ENCODE assay signal across 10 mouse cellular contexts in genomic region chr19:32276817-32277216, GRCm38 (mm10).
DNase-seq lines count a peak whose midpoint lies in the region; ATAC-seq and TF ChIP-seq lines count a peak whose summit lies in the region.
"Had no signal": no experiment of that assay in that cellular context is flagged by ENCODE, and none has a peak within 500 bp of the region (broad histone marks: within the 10 kb centered on the region; RNA-seq: fewer than 3 reads in every experiment).

No protein-coding gene starts in this region.

- H3K4me3 ChIP-seq in bone marrow macrophage, adult 2 months (ENCODE audit: insufficient read depth, low read length), result no peak overlapping the region
- H3K4me3 ChIP-seq in liver, adult 2 months (ENCODE audit: insufficient read depth, low read depth, low read length), result no peak overlapping the region
- no peak overlapping the region for H3K4me3 ChIP-seq in heart, embryonic 10.5 days
- H3K4me3 ChIP-seq: neural tube, embryonic 12.5 days had no signal

- H3K9ac ChIP-seq in liver, adult 2 months (ENCODE audit: low read depth, low read length), result no peak overlapping the region
- H3K9ac ChIP-seq: neural tube, embryonic 12.5 days had no signal

- DNase-seq in kidney, adult 11 months, result peak; percentile 85
- DNase-seq in liver, adult 2 months (ENCODE audit: extremely low read depth, low read depth, low spot score), result peak; percentile 99
- no peak for DNase-seq in heart, embryonic 10.5 days (ENCODE audit: low spot score)
- no peak for DNase-seq in gastrocnemius, postnatal 25 days
- DNase-seq: heart, adult 11 months had no signal

- no peaks in the 10 kb centered on the region for H3K27me3 ChIP-seq in liver, adult 2 months (ENCODE audit: control insufficient read depth, insufficient read depth, low read length)
- no peaks in the 10 kb centered on the region for H3K27me3 ChIP-seq in heart, embryonic 10.5 days (ENCODE audit: insufficient read depth, poor library complexity, severe bottlenecking)
- H3K27me3 ChIP-seq: neural tube, embryonic 12.5 days had no signal

- no peaks in the 10 kb centered on the region for H3K9me3 ChIP-seq in heart, embryonic 10.5 days
- H3K9me3 ChIP-seq: neural tube, embryonic 12.5 days had no signal

- peaks cover 11% of the 10 kb centered on the region; the same call in 1 of the 2 replicates for H3K79me2 ChIP-seq in liver, adult 2 months (ENCODE audit: control insufficient read depth, insufficient read depth, low read length)

- 0 out of 2 replicates have a peak overlapping the region, but pooled peaks have one; percentile 5 for H3K27ac ChIP-seq in bone marrow macrophage, adult 2 months (ENCODE audit: insufficient read depth, low read depth, low read length)
- H3K27ac ChIP-seq in liver, adult 2 months (replicated peaks; ENCODE audit: insufficient read depth, low read depth, low read length), result peak overlapping the region; percentile 42
- no peak overlapping the region for H3K27ac ChIP-seq in heart, embryonic 10.5 days
- H3K27ac ChIP-seq: hindbrain, postnatal 0 days; neural tube, embryonic 12.5 days had no signal

- peak; percentile 85 for ATAC-seq in neutrophil, adult 5-6 weeks (ENCODE audit: extremely low read depth, insufficient number of reproducible peaks, low FRiP score, poor library complexity, severe bottlenecking)
- no peak for ATAC-seq in erythroblast, adult 5-6 weeks (replicated peaks; ENCODE audit: low FRiP score, poor library complexity, severe bottlenecking)
- ATAC-seq: hindbrain, postnatal 0 days had no signal

- WGBS in liver, adult 2 months, result 24% methylated on average over 8 of the region's 8 CpGs
- 86% methylated on average over 8 of the region's 8 CpGs for WGBS in heart, embryonic 10.5 days

- peaks cover 76% of the 10 kb centered on the region for H3K4me1 ChIP-seq in bone marrow macrophage, adult 2 months (ENCODE audit: control insufficient read depth, insufficient read depth, low read length)
- peaks cover 13% of the 10 kb centered on the region for H3K4me1 ChIP-seq in liver, adult 2 months (ENCODE audit: control insufficient read depth, insufficient read depth, low read length)
- peaks cover 50% of the 10 kb centered on the region for H3K4me1 ChIP-seq in heart, embryonic 10.5 days
- H3K4me1 ChIP-seq: neural tube, embryonic 12.5 days had no signal

- H3K36me3 ChIP-seq in liver, adult 2 months (ENCODE audit: control insufficient read depth, insufficient read depth, low read length), result no peaks in the 10 kb centered on the region
- H3K36me3 ChIP-seq in heart, embryonic 10.5 days, result no peaks in the 10 kb centered on the region
- H3K36me3 ChIP-seq: neural tube, embryonic 12.5 days had no signal

- no peak for TF ChIP-seq POLR2A in bone marrow macrophage, adult 2 months (IDR thresholded peaks at IDR 0.05; ENCODE audit: borderline replicate concordance, low read depth, low read length)
- no peak for TF ChIP-seq POLR2A in liver, adult 2 months (IDR thresholded peaks at IDR 0.05; ENCODE audit: extremely low read depth, insufficient read depth, low read length)

- no peak for TF ChIP-seq CTCF in bone marrow macrophage, adult 2 months (IDR thresholded peaks at IDR 0.05; ENCODE audit: low read depth, low read length)
- TF ChIP-seq CTCF in liver, adult 2 months (IDR thresholded peaks at IDR 0.05; ENCODE audit: low read depth, low read length), result 0 out of 2 replicates have a peak, but pooled peaks have one; percentile 12

Comparison
In these comparisons a context has a peak if more than half of its experiments do, and no peak if none do; other contexts are left out.
1. DNase-seq: peak in kidney, adult 11 months (single experiment) and liver, adult 2 months (single experiment); none in heart, embryonic 10.5 days (single experiment) and gastrocnemius, postnatal 25 days (single experiment).